Mouse (Mus musculus) intestine, embryonic 14.5 days (tissue): ENCODE measurements at regions not wholly inside any gene's neighbourhood (a gene's known extent, or its start where the extent isn't known, plus 50 kb on each side); places are given as distances from the start of the nearest gene placed in this dataset.

Source experiments
- ATAC-seq: fragments of 200-750 bp; cut with Nextera tagmentation; replicated peaks from 2 replicates; pipeline ENCODE4 v1.8.0; 2017; ENCODE audit warnings: low read depth, moderate number of reproducible peaks, moderate TSS enrichment, moderate library complexity; ENCODE audit not compliant: low FRiP score, low TSS enrichment
- DNase-seq: peaks from one replicate; pipeline ENCODE4 v3.0.0-alpha.2; 2018; ENCODE audit warnings: low spot score
- H3K27ac ChIP-seq: fragments of 300-500 bp; sonication (generic); 2 replicates; pipeline ENCODE4 v1.5.1; 2014; ENCODE audit warnings: low read depth, mild to moderate bottlenecking, control low read depth
- H3K27me3 ChIP-seq: fragments of 300-500 bp; sonication (generic); replicated peaks from 2 replicates; pipeline ENCODE4 v1.6.1; 2014; ENCODE audit warnings: low read length, control low read depth; ENCODE audit not compliant: control insufficient read depth, insufficient read depth
- H3K36me3 ChIP-seq: fragments of 300-500 bp; sonication (generic); 2 replicates; pipeline ENCODE4 v1.6.1; 2014; ENCODE audit warnings: low read length, control low read depth; ENCODE audit not compliant: control insufficient read depth, insufficient read depth
- H3K4me1 ChIP-seq: fragments of 300-500 bp; sonication (generic); replicated peaks from 2 replicates; pipeline ENCODE4 v1.6.1; 2014; ENCODE audit warnings: low read length, control low read depth, mixed read lengths; ENCODE audit not compliant: control insufficient read depth, insufficient read depth
- H3K4me2 ChIP-seq: fragments of 300-500 bp; sonication (generic); 2 replicates; pipeline ENCODE4 v1.6.1; 2014; ENCODE audit warnings: low read length
- H3K4me3 ChIP-seq: fragments of 300-500 bp; sonication (generic); 2 replicates; pipeline ENCODE4 v1.5.1; 2014; ENCODE audit warnings: low read depth, low read length, control low read depth, mixed read lengths
- H3K9ac ChIP-seq: fragments of 300-500 bp; sonication (generic); 2 replicates; pipeline ENCODE4 v1.6.1; 2014; ENCODE audit warnings: mild to moderate bottlenecking, low read length
- H3K9me3 ChIP-seq: fragments of 300-500 bp; sonication (generic); 2 replicates; pipeline ENCODE4 v1.6.1; 2016; ENCODE audit warnings: low read length, control low read depth; ENCODE audit not compliant: control insufficient read depth
- WGBS: fragments of 180-500 bp; shearing (Covaris S2); extraction: QIAGEN DNeasy Blood & Tissue Kit; methylation state at CpG from one replicate; pipeline ENCODE4 v1.1.7; 2014; 5-methylcytosine and 5-hydroxymethylcytosine counted together

DNA sequence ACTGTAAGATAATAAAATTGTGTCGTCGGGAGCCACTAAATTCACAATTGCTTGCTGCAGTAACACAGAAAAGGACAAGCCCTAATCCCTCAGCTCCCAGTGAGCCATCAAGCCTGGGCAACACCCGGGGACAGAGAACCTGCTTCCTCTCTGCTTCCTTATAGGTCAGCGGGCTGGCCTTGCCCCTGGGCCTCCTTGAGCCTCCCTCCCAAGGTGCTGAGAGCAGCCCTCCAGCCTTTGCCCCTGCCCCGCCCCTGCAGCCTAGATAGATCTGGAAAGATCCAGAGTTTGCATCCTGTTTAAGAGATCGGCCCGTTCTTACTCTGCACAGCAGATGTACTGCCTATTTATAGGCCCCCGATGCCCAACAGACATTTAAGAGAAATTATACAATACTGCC lies 267.0 kb upstream of the 4931429L15Rik start:
- Histone ChIP-seq H3K4me2 (no peak overlapping the region), H3K36me3 (no peaks in the 10 kb centered on the region), H3K9me3 (no peaks in the 10 kb centered on the region), H3K27ac (no peak overlapping the region), H3K4me3 (no peak overlapping the region), H3K27me3 (no peaks in the 10 kb centered on the region), H3K9ac (no peak overlapping the region), H3K4me1 (no peaks in the 10 kb centered on the region)
- no peak for DNase-seq
- 64% methylated on average over 8 of the region's 8 CpGs for WGBS
- no peak for ATAC-seq

DNA sequence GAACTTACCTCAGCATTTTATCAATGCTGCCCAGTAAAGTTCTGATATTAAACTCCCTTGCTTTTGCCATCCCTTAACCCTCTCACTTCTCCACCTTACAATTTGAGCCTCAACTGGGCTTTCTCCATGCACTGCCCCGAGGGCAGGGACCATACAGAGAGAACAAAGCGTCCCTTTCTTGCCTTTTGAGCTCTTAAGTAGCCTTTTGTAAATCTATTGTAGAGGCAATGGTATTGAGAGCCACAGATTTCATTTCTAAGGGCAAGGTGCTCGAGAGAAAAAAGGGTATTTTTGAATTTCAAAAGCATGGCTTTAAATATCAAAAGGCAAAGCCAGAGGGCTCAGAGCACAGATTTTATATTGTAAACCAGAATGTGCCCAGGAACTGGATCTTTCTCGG lies 262.1 kb upstream of the 4931429L15Rik start:
- Histone ChIP-seq H3K27me3 (no peaks in the 10 kb centered on the region), H3K4me1 (no peaks in the 10 kb centered on the region), H3K9ac (no peak overlapping the region), H3K9me3 (peaks cover 6% of the 10 kb centered on the region; the same call in 1 of the 2 replicates), H3K4me3 (no peak overlapping the region), H3K4me2 (no peak overlapping the region), H3K27ac (no peak overlapping the region), H3K36me3 (no peaks in the 10 kb centered on the region)
- ATAC-seq (no peak), DNase-seq (no peak)
- WGBS, result 46% methylated on average over 4 of the region's 4 CpGs

DNA sequence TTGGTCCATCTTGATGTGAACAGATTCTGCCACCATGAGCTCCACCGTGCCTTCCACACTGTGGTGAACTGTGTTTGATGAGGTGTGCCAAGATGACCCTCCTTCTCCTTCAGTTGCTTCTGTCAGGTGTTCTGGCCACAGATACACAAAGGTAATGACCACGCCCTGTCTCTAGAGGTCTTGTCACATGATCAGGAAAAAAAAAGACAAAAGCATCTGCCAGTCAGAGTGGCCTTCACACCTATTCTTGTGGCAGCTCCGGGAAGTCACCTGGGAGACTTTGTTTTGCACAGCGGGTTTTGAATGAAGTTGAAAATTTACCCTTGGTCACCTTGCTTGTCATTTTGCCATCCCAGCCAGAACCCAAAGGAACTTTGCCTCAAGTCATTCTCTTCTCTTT lies 242.5 kb upstream of the 4931429L15Rik start:
- Histone ChIP-seq H3K9ac (no peak overlapping the region), H3K36me3 (no peaks in the 10 kb centered on the region), H3K4me2 (no peak overlapping the region), H3K4me1 (no peaks in the 10 kb centered on the region), H3K9me3 (no peaks in the 10 kb centered on the region), H3K27ac (no peak overlapping the region), H3K27me3 (no peaks in the 10 kb centered on the region), H3K4me3 (no peak overlapping the region)
- 92% methylated on average over 4 of the region's 4 CpGs for WGBS
- DNase-seq, result no peak
- ATAC-seq, result no peak

DNA sequence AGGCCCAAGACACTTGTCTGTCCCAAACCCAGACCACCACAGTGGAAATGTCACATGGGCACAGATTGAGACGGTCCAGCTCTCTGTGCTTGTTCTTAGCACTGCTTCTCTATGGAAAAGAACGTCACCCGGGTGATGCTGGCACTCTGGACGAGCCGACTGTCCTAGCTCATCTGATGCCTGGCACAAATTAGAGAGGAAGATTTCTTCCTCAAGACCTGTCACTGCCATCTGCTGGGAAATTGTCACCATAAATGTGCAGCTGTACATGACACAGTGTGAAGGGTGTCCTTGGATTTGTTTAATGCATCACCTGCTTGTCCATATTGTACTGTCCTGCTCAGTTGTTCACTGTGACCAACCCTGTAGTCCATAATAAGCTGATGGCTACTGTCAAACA lies 238.7 kb upstream of the 4931429L15Rik start:
- Histone ChIP-seq H3K27ac (no peak overlapping the region), H3K4me2 (no peak overlapping the region), H3K9ac (no peak overlapping the region), H3K4me1 (no peaks in the 10 kb centered on the region), H3K4me3 (no peak overlapping the region), H3K9me3 (0 out of 2 replicates have a peak, but pooled peaks cover 5% of the 10 kb centered on the region), H3K27me3 (no peaks in the 10 kb centered on the region), H3K36me3 (no peaks in the 10 kb centered on the region)
- DNase-seq (no peak), ATAC-seq (no peak)
- WGBS, result 88% methylated on average over 5 of the region's 5 CpGs

DNA sequence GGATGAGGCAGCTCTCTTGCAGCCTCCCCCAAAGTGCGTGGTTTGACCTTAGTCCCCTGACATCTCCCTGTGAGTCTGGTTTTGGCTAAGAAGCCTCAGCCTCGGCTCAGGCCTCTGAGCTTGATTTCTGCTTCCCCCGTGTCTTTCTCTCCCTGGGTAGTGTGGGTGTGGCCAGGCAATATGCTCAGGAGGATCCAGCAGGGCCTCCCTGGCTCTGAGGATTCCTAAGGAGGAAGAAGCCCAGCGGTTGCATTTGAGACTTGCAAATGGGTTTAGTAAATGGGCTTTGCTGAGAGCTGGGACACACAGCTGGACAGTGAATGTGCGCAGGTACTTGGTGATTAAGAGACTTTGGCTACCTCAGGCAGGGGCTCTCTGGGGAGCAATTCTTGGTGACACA lies 238.0 kb upstream of the 4931429L15Rik start:
- no peak for DNase-seq
- ATAC-seq, result no peak
- no peak overlapping the region for H3K9ac ChIP-seq
- H3K27me3 ChIP-seq, result no peaks in the 10 kb centered on the region
- H3K27ac ChIP-seq, result no peak overlapping the region
- H3K4me1 ChIP-seq, result no peaks in the 10 kb centered on the region
- WGBS, result 36% methylated on average over 5 of the region's 5 CpGs
- H3K9me3 ChIP-seq, result 0 out of 2 replicates have a peak, but pooled peaks cover 5% of the 10 kb centered on the region
- H3K4me3 ChIP-seq, result no peak overlapping the region
- H3K36me3 ChIP-seq, result no peaks in the 10 kb centered on the region
- no peak overlapping the region for H3K4me2 ChIP-seq

DNA sequence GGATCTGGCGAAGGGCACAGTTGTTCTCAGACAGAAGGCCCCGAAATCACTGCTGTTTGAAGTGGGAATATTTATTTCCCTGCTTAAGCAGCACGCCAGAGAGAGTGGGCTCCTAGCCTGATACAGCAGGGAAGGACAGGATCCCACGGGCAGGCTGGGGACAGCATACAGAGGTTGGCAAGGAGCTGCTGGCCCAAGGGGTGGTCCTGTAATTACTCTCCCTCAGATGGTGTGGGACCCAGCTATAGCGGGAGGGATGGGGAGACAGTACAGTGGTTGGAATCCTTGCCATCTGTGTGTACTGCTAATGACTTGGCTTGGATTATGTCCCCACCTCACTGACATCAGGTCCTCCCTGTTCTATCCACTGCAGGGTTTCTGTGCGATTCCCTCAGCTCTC lies 235.4 kb upstream of the 4931429L15Rik start:
- 63% methylated on average over 6 of the region's 6 CpGs for WGBS
- H3K9me3 ChIP-seq, result 0 out of 2 replicates have a peak, but pooled peaks cover 5% of the 10 kb centered on the region

DNA sequence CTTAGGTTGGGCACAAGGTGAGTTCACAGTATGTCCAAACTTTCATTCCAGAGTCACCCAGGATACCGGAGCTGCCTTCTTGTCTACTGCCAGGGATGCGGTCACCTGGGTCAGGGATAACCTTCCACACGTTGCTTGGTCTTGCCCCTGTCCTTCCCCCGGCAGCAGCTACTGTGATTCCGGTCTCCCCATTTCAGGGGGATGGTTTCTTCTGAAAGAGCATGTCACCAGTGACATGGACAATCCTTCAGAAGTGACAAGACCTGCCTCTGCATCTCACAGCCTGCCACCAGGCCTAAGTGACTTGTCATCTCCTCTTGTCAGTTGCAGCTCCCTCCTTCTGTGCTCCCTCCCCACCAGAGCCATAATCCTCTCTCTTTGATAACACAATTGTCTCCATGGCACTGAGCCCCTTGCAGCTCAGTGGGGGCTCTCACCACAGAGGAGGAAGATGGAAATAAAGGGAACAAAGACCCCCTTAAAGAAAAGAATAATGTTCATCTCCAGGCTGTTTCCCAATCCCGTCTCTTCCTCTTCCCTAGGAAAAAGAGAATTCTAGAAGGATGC lies 234.9 kb upstream of the 4931429L15Rik start:
- no peak overlapping the region for H3K4me3 ChIP-seq
- H3K9me3 ChIP-seq, result 0 out of 2 replicates have a peak, but pooled peaks cover 5% of the 10 kb centered on the region
- no peak overlapping the region for H3K27ac ChIP-seq
- ATAC-seq (no peak), DNase-seq (no peak)
- no peaks in the 10 kb centered on the region for H3K36me3 ChIP-seq
- WGBS, result 76% methylated on average over 6 of the region's 6 CpGs
- H3K9ac ChIP-seq, result no peak overlapping the region
- no peaks in the 10 kb centered on the region for H3K4me1 ChIP-seq
- no peaks in the 10 kb centered on the region for H3K27me3 ChIP-seq
- H3K4me2 ChIP-seq, result no peak overlapping the region

More for the DNA sequence above, 235.4 kb upstream of the 4931429L15Rik start:
- no peak overlapping the region for H3K27ac ChIP-seq
- no peak overlapping the region for H3K4me3 ChIP-seq
- H3K4me1 ChIP-seq, result no peaks in the 10 kb centered on the region
- DNase-seq, result no peak
- ATAC-seq, result no peak
- no peak overlapping the region for H3K4me2 ChIP-seq
- no peaks in the 10 kb centered on the region for H3K27me3 ChIP-seq
- no peaks in the 10 kb centered on the region for H3K36me3 ChIP-seq
- no peak overlapping the region for H3K9ac ChIP-seq

DNA sequence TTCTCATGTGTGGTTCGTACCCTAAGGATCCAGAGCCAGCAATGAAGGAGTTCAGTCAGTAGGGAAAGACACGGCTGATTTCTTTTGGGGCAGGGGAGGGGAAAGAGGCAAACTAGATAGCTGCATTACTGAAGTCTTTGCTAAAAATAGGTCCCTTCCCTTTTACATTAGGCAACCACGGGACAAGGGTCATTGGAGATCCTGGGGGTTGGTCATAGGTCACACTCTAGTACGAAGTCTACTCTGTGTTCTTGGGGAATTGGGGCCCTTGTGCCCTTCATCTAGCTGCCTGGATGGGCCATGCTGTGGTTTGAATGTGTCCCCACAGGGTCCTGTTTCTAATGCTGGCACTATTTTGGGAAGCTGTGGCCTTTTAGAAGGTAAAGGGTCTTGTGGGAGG lies 229.6 kb upstream of the 4931429L15Rik start:
- no peak overlapping the region for H3K4me2 ChIP-seq
- H3K4me1 ChIP-seq, result no peaks in the 10 kb centered on the region
- H3K36me3 ChIP-seq, result no peaks in the 10 kb centered on the region
- ATAC-seq (no peak), DNase-seq (no peak)
- no peak overlapping the region for H3K9ac ChIP-seq
- no peaks in the 10 kb centered on the region for H3K9me3 ChIP-seq
- no peaks in the 10 kb centered on the region for H3K27me3 ChIP-seq
- WGBS, result 81% methylated on average over 4 of the region's 4 CpGs
- H3K27ac ChIP-seq, result no peak overlapping the region
- H3K4me3 ChIP-seq, result no peak overlapping the region

DNA sequence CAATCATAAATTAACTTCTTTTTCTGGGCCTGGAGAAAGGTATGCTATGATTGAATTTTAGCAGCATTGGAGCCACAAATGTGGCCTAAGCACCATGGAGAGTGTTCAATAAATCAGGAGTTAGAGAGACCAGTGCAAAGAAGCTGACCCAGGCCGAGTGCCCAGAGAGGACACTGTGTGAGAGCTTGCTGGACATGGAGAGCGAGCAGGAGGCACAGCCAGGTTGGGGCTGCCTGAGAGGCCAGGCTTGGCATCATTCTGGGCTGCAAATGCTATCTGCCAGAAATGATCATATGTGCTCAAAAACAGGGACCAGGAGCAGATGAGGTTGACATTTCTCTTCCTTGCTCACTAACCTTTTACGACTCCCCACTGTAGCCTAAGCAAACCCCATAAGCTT lies 224.5 kb upstream of the 4931429L15Rik start:
- no peaks in the 10 kb centered on the region for H3K27me3 ChIP-seq
- 77% methylated on average over 3 of the region's 3 CpGs for WGBS
- H3K27ac ChIP-seq, result no peak overlapping the region
- no peak overlapping the region for H3K4me2 ChIP-seq
- no peak overlapping the region for H3K9ac ChIP-seq
- H3K9me3 ChIP-seq, result no peaks in the 10 kb centered on the region
- no peaks in the 10 kb centered on the region for H3K36me3 ChIP-seq
- ATAC-seq, result no peak
- H3K4me3 ChIP-seq, result no peak overlapping the region
- DNase-seq, result no peak
- H3K4me1 ChIP-seq, result no peaks in the 10 kb centered on the region
